Mouse (Mus musculus) CH12F3 (cell line): ENCODE results near the gene Polq.
"Not testable (repeated sequence)": the region's sequence is repeated elsewhere in the genome, so short reads cannot be mapped to it uniquely, and the experiment has no call there.

Experiments used
- in situ Hi-C: fragments of 300-500 bp; cut with MboI; formaldehyde crosslinking; loops from 2 replicates; pipeline ENCODE4 v1.14.3; 2020; ENCODE audit warnings: low sequenced_read_pairs

Gene Polq

DNA sequence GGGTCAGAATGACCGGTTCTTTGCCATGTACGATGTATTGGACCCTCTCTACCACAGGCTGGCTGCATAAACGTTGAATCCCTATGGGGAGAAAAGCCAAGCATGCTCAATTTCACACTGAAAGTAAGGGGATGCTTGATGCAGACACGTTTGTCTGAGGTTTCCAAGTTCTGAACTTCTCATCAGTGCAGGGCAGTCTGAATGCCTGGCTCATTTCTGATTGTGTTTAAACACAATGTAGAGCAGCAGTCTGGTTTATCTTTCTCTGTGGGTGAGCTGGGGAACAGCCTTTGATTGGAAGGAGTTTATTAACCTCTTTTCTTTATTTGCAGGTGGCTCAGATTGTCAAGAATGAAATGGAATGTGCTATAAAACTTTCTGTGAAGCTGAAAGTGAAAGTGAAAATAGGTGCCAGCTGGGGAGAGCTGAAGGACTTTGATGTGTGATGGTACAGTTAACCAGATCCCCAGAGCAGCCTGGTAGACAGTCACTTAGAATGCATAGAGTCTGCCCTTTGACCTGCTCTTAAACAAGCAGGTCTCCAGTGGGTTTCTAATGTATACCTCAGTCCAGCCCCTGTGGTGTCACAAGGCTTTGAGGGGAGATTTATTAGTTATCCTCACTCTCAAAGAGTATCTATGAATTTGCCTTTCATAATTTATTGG is 82.7 kb downstream of the Polq start:
- in situ Hi-C loops, result no loop called here

- in situ Hi-C loops, result no loop called here
Measured at GRCm38 (mm10) chr16:37108763-37109162, 97.2 kb downstream of the Polq start.

GRCm38 (mm10) chr16:37109285-37109684 is 97.7 kb downstream of the Polq start:
- in situ Hi-C loops, result no loop called here

- in situ Hi-C loops, result not testable (repeated sequence)
Measured at GRCm38 (mm10) chr16:37125190-37125589, 113.6 kb downstream of the Polq start.
